Mouse (Mus musculus): ENCODE measurements around the gene Gm5795.
"Not testable (repeated sequence)": the region's sequence is repeated elsewhere in the genome, so short reads cannot be mapped to it uniquely, and the experiment has no call there.

Gm5795 gene

GRCm38 (mm10) chr14:3187955-3188354 lies at the start of gene Gm5795:
Gene Gm5795, plus strand, starts transcription at chr14:3188255.
- DNase-seq = not testable (repeated sequence)

GRCm38 (mm10) chr14:3208272-3209152 lies 20.5 kb downstream of the Gm5795 start, which contains the start of gene D830030K20Rik:
Gene D830030K20Rik, plus strand, starts transcription at chr14:3208488.
- peak; percentile 2 for DNase-seq

- DNase-seq = peak; percentile 10
Measured at GRCm38 (mm10) chr14:3209367-3209766, 21.3 kb downstream of the Gm5795 start.

Measured in right cerebral cortex, postnatal 25 days (tissue).